Mouse (Mus musculus) erythroblast, embryonic 14.5 days (primary cell): Measurements from ENCODE around the gene Gbe1.

Experiments
- GATA1 ChIP-seq: IDR thresholded peaks from 2 replicates; pipeline ENCODE4 v1.6.1; 2012; ENCODE audit warnings: low read length, inconsistent platforms, mixed read lengths
- TAL1 ChIP-seq: IDR thresholded peaks from 3 replicates; pipeline ENCODE4 v1.6.1; 2012; ENCODE audit warnings: low read length, inconsistent platforms, mixed read lengths

DNA sequence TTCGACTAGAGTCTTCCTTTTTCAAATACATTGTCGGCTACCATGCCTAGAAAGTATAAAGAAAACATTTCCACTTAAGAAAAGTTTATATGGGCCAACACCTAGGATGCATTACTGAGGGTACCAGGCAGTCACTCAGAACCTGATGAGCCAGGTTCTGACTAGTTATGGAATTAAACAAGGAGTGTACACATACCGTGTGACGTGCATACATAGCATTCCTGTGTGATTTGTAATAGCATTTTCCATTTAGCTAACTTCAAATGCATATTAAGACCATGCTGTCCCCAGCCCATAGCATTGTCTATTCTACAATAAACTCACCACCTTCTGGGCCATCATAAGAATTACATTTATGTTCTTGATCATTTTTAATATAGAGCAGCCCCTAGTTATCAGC lies 210.5 kb downstream of the Gbe1 start:
- TF ChIP-seq GATA1 (no peak), TAL1 (no peak)
